7 mouse cellular contexts compared by ENCODE assay signal in the genomic region with DNA sequence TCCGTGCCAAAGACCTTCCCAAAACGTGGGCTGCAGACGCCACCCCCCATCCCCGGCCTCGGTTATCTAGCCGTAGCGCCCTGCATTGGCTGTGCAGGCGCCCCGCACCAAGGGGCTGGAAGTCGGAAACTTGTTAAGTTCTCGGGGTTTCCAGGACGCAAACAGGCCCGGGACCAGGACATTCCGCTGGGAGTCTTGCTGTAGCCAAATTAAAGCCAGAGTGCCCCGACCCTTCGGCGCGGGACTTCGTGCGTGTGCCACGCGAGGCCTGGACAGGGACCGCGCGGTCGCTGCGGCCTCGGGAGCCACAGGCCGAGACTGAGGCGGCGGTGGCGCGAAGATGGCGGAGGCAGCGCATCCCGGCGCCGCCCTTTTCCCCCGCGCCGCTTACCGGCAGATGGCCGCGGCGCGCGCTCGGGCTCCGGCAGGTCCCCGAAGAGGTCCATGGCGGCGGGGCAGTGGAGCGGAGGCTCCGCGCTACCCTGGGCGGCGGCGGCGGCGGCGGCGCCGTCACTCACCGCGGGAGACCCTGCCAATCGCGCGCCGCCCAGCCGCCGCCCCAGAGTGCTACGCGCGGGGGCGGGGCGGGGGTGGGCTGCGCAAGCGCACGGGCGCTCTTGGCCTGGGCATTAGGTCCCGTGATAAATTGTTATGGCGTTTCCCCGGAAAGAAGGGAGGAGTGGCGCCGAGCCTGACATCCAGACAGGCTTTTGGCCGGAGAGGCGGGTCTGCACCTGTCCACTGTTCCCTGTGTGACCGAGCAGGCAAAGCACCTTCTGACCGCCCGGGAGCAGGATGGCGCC. TPM values are rescaled to one million over a fixed set of nuclear protein-coding genes. Genes with fewer than 3 reads are reported as not detected.
A peak's percentile ranks its signal among the peaks of the same experiment; 100 is the strongest.
DNase-seq lines count a peak whose midpoint lies in the region; ATAC-seq and TF ChIP-seq lines count a peak whose summit lies in the region.

A gene (minus strand): TSS at position 556 of the 803 bp plus-strand sequence.

- under 1% methylated on average over 88 of the region's 91 CpGs for WGBS in midbrain, embryonic 10.5 days

- H3K36me3 ChIP-seq in midbrain, embryonic 10.5 days = peaks cover 36% of the 10 kb centered on the region

- peak; percentile 83 for TF ChIP-seq POLR2A in cortical plate, adult 2 months (IDR thresholded peaks at IDR 0.05; ENCODE audit: extremely low read depth, insufficient read depth, low read length)

- peak within 1 kb of the TSS; percentile 88 for H3K4me3 ChIP-seq in cortical plate, adult 2 months (ENCODE audit: insufficient read depth, low read length)
- peak within 1 kb of the TSS; percentile 77 for H3K4me3 ChIP-seq in midbrain, embryonic 10.5 days

- peaks cover 3% of the 10 kb centered on the region for H3K4me1 ChIP-seq in cortical plate, adult 2 months (ENCODE audit: control insufficient read depth, insufficient read depth, low read length)
- H3K4me1 ChIP-seq in midbrain, embryonic 10.5 days = peaks cover 30% of the 10 kb centered on the region

- H3K27ac ChIP-seq in cortical plate, adult 2 months (ENCODE audit: insufficient read depth, low read length) = peak within 1 kb of the TSS; percentile 95
- H3K27ac ChIP-seq in midbrain, embryonic 10.5 days (replicated peaks) = peak within 1 kb of the TSS; percentile 97

- ATAC-seq in inflammation-experienced regulatory T-cells, adult 6 months = peak; percentile 86

- no peaks in the 10 kb centered on the region; the same call in 1 of the 2 replicates for H3K27me3 ChIP-seq in midbrain, embryonic 10.5 days (ENCODE audit: low read depth, poor library complexity, severe bottlenecking)

- TF ChIP-seq CTCF in cortical plate, adult 2 months (IDR thresholded peaks at IDR 0.05; ENCODE audit: extremely low read depth, insufficient read depth, low read length) = no peak

- DNase-seq in adrenal gland, adult (ENCODE audit: inconsistent age in 2 of 2, low spot score in 1 of 2) = peak; percentile 86 to 94
- peak; percentile 85 for DNase-seq in gastrocnemius, postnatal 10 days
- DNase-seq in left cerebral cortex, postnatal 25 days (ENCODE audit: low spot score in 2 of 2) = peak; percentile 77 to 84
- DNase-seq in midbrain, embryonic 10.5 days (ENCODE audit: low spot score) = peak; percentile 87
- peak; percentile 84 for DNase-seq in right cerebral cortex, postnatal 4 days

- intact Hi-C loops in left cerebral cortex, postnatal 25 days (cut with DNase I) = loop anchor here (1.0 kb wide), 1 partner anchor 15 kb away; no protein-coding TSS in a partner anchor

- H3K9me3 ChIP-seq in midbrain, embryonic 10.5 days (replicated peaks) = no peaks in the 10 kb centered on the region

RNA-seq across cellular contexts. Expression of the gene that starts here (rescaled TPM):
- polyA plus RNA-seq in cortical plate, adult 2 months (2012; rRNA removed) = 84.0 and 90.3 TPM in 2 replicates
- 10 to 100 TPM; 48.2 to 49.3 TPM for total RNA-seq in gastrocnemius, postnatal 10 days (2021)
- polyA plus RNA-seq in inflammation-experienced regulatory T-cells, adult 6 months (2017; shearing (Covaris generic)) = 10 to 100 TPM; 30.1 to 46.9 (median 37.7) TPM
- total RNA-seq in left cerebral cortex, postnatal 25 days (2021) = 10 to 100 TPM; 59.7 to 61.7 TPM
- polyA plus RNA-seq in midbrain, embryonic 10.5 days (2016; fragmentation: Nextera tagmentation; extraction: Ambion mirVana) = 173 and 177 TPM in 2 replicates

Comparison
In these comparisons a context has a peak if more than half of its experiments do, and no peak if none do; other contexts are left out.
1. Peak in every context shown above with its lines: DNase-seq, ATAC-seq, H3K4me3 ChIP-seq and H3K27ac ChIP-seq.